Mouse (Mus musculus): ENCODE results near the gene Abca7.

DNA sequence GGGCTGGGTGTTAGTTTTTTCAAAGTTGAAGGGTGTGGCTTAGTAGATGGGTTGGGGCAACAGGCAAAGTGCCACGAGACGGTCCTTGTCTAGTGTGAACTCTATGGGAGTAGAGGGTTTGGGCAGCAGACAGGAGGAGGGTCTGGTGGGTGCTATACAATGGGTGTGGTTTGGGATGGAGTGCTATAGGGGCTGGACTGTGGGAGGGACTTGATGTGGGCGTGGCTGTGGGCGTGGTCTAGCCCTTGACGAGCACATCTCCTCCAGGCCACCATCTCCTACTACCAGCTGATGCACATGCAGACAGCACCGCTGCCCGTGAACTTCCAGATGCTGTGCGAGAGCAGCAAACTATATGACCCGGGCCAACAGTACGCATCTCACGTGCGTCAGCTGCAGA, 29.6 kb downstream of the Abca7 start:
- TF ChIP-seq CTCF (IDR thresholded peaks at IDR 0.05; ENCODE audit: low read depth, low read length) (no peak), GATA1 (IDR thresholded peaks at IDR 0.05; ENCODE audit: borderline replicate concordance, low read length) (no peak), TAL1 (conservative IDR thresholded peaks at IDR 0.05; ENCODE audit: low read depth, low read length) (no peak)

All from G1E (cell line).